Mouse (Mus musculus) spleen, adult 18-20 months (tissue): ENCODE results near the gene Rsl1.
A peak's percentile ranks its signal among the peaks of the same experiment; 100 is the strongest.
"Not testable (repeated sequence)": the region's sequence is repeated elsewhere in the genome, so short reads cannot be mapped to it uniquely, and the experiment has no call there.

Source experiments
- DNase-seq, 2 experiments: peaks; one replicate each; pipeline ENCODE4 v3.0.0; 2022; ENCODE audit warnings: mixed read lengths in 2 of 2

Gene Rsl1

DNA sequence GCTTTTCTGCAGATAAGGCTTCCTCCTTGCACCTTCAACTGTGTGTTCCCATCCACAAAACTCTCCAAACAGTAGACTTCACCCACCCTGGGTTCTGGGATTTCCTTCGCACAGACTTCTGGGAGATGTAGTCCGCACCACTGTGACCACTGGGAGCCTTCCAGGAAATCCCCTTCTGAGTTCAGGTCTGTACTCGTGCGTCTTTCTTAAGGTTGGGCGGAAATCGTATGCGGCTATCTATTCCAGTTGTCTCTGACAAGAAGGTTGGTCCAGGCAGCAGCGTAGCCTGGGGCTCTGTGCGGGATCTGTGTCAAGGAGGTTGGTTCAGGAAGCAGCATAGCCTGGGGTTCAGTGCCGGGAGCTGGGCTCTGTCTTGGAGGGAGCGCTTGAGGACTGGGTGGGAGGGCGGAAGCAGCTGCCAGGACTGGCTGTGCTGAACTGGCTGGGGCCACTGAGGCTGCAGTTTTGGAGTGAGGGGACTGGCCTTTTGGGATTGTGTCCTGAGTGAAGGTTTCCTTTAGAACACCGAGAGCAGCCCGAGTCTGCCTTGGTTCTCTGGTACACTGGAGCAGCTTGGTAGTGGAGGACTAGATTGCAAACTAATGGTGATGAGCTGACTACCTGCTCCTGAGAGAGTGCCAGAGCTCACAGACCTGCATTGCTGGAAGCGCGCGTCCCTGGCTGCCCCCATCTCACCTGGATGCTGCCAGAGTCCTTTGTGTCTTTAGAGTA lies at the start of gene Rsl1:
Gene Rsl1, plus strand, starts transcription at position 192 of the 732 bp plus-strand sequence.
- peak; percentile 67 to 77 for DNase-seq

- DNase-seq: no peak
Measured at GRCm38 (mm10) chr13:67124460-67124859, 48.5 kb upstream of the Rsl1 start.

- DNase-seq: not testable (repeated sequence)
Measured at GRCm38 (mm10) chr13:67127507-67127906, 45.5 kb upstream of the Rsl1 start.

GRCm38 (mm10) chr13:67128038-67128721 lies 44.8 kb upstream of the Rsl1 start:
- DNase-seq: peak; percentile 57 to 73

DNA sequence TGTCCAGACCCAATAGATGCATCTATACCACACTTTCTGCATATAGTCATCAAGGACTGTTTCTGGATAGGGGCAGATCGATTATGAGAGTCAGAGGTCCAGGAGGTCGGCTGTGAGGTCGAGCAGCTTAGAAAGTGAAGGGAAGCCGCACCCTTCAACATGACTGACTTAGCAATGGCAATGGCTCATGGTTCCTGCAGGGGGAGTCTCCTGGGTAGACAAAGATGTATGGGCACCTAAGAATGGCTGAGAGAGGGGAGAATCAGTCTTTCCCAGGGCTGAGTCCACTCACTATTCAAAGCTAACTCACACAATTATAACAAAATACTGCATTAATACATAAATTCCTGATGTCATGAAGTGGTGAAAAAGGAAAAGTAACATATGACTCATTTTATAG lies 6.9 kb upstream of the Rsl1 start:
- not testable (repeated sequence) for DNase-seq

DNA sequence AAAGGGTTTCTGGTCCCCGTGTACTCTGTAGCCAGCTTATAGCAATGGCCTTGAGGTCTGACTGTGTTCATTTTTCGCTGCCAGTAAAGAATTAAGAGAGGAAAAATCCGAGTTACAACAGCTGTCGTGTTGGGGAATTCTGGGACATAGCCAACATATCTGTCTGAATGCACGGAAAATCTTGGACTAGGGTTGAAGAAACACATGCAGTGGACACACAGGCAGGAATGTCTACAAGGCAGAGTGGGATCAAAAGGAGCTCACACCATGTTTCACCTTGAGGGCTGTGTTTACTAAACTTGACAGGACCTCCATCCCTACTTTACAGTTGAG lies 707 bp downstream of the Rsl1 start:
- no peak for DNase-seq

GRCm38 (mm10) chr13:67194340-67194894 lies 21.4 kb downstream of the Rsl1 start, which contains the start of gene Zfp455:
TSS of gene Zfp455 (plus strand) at chr13:67194506.
- DNase-seq: peak; percentile 25 to 40

DNA sequence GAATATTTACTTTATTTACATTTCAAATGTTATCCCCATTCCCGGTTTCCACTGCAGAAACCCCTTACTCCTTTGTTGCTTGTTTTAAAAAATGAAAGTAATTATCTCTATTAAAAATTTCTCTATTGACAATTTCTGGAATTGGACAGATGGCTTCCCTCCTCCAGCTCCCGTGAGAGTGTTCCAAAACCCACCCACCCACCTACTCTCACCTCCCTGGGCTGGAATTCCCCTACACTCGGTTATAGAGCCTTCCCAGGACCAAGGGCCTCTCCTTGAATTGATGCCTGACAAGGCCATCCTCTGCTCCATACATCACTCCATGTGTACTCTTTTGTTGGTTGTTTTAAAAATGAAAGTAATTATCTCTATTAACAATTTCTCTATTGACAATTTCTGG lies 28.7 kb downstream of the Rsl1 start:
- DNase-seq: no peak

- no peak for DNase-seq
Measured at GRCm38 (mm10) chr13:67214015-67214607, 41.1 kb downstream of the Rsl1 start.
